23 mouse cellular contexts compared by ENCODE assay signal in the genomic region with DNA sequence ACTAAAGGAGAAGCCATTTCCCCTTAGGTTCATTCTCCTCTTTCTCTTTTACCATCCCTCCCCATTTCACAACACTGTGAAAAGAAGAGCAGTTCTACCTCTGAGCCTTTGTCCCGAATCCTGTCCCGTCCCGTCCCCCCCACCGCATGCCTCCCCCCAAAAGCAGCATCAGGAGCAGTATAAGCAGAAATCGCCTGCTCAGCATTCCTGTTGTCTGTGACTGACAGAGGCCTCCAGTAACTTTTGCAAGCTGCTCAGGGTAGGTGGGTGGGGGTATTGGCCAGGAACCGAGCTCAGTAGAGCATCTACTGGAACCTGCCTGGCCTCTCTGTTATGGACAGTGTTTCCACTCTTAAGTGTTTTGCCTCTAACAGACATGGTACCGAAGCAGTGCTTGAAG. TPM values are rescaled to one million over a fixed set of nuclear protein-coding genes. Genes with fewer than 3 reads are reported as not detected.
DNase-seq lines count a peak whose midpoint lies in the region; ATAC-seq and TF ChIP-seq lines count a peak whose summit lies in the region.
"Had no signal": no experiment of that assay in that cellular context is flagged by ENCODE, and none has a peak within 500 bp of the region (broad histone marks: within the 10 kb centered on the region; RNA-seq: fewer than 3 reads in every experiment).

No protein-coding gene starts in this region.

- H3K9me3 ChIP-seq in heart, embryonic 13.5 days = no peaks in the 10 kb centered on the region
- H3K9me3 ChIP-seq in lung, postnatal 0 days (ENCODE audit: low read length) = no peaks in the 10 kb centered on the region
- no peaks in the 10 kb centered on the region for H3K9me3 ChIP-seq in MEL (replicated peaks; ENCODE audit: insufficient read depth, low read length)
- no peaks in the 10 kb centered on the region for H3K9me3 ChIP-seq in embryonic facial prominence, embryonic 13.5 days
- H3K9me3 ChIP-seq: liver, embryonic 15.5 days had no signal

- TF ChIP-seq CTCF in lung, postnatal 0 days (IDR thresholded peaks at IDR 0.05) = no peak
- TF ChIP-seq CTCF in MEL (IDR thresholded peaks at IDR 0.05 in 2 of 3, conservative IDR thresholded peaks at IDR 0.05 in 1 of 3; ENCODE audit: control insufficient read depth in 1 of 3, insufficient read depth in 1 of 3, low read depth in 2 of 3, low read length in 3 of 3, poor library complexity in 1 of 3, severe bottlenecking in 1 of 3) = no peak

- H3K4me3 ChIP-seq in heart, embryonic 13.5 days = no peak overlapping the region
- no peak overlapping the region for H3K4me3 ChIP-seq in lung, postnatal 0 days (ENCODE audit: low read depth, low read length)
- no peak overlapping the region for H3K4me3 ChIP-seq in MEL (ENCODE audit: control insufficient read depth in 1 of 2, insufficient read depth in 1 of 2, low read depth in 2 of 2, low read length in 2 of 2)
- H3K4me3 ChIP-seq in embryonic facial prominence, embryonic 13.5 days = no peak overlapping the region
- H3K4me3 ChIP-seq: liver, embryonic 15.5 days had no signal

- no peak for DNase-seq in heart, adult 9 months (ENCODE audit: low spot score in 2 of 2)
- no peak for DNase-seq in lung, postnatal 0 days (ENCODE audit: low spot score)
- no peak for DNase-seq in lung, postnatal 14 days
- no peak for DNase-seq in MEL (ENCODE audit: low read depth, low spot score)
- no peak for DNase-seq in spleen, adult 12 weeks (ENCODE audit: low spot score)
- no peak for DNase-seq in thymus, postnatal 25 days
- DNase-seq: adrenal gland, postnatal 10 days; B cell, adult 2 months; cerebellum, adult 8-10 months; cerebellum, postnatal 36 days; embryo, embryonic 11 days; gastrocnemius, postnatal 14 days; heart, adult 11 months; kidney, adult 11 months; layer of hippocampus, adult 9-11 months; right cerebral cortex, postnatal 14 days; spleen, adult 18-20 months had no signal

- TF ChIP-seq EP300 in lung, postnatal 0 days (IDR thresholded peaks at IDR 0.05) = no peak
- TF ChIP-seq EP300 in MEL (IDR thresholded peaks at IDR 0.05; ENCODE audit: low read depth in 1 of 2, low read length in 2 of 2) = no peak

- H3K4me1 ChIP-seq in heart, embryonic 13.5 days = peaks cover 32% of the 10 kb centered on the region
- peaks cover 12% of the 10 kb centered on the region for H3K4me1 ChIP-seq in lung, postnatal 0 days (ENCODE audit: insufficient read depth, low read depth, low read length)
- H3K4me1 ChIP-seq in MEL (ENCODE audit: control insufficient read depth in 1 of 2, insufficient read depth in 2 of 2, low read length in 2 of 2) = peaks cover 20 to 27% of the 10 kb centered on the region in 2 experiments
- H3K4me1 ChIP-seq in embryonic facial prominence, embryonic 13.5 days = peaks cover 52% of the 10 kb centered on the region

- TF ChIP-seq POLR2A in MEL (IDR thresholded peaks at IDR 0.05; ENCODE audit: control insufficient read depth in 1 of 2, insufficient read depth in 1 of 2, low read depth in 1 of 2, low read length in 2 of 2, poor library complexity in 1 of 2) = no peak

- ATAC-seq in heart, embryonic 13.5 days (ENCODE audit: extremely low read depth, insufficient number of reproducible peaks, low FRiP score, low TSS enrichment) = no peak
- ATAC-seq in lung, postnatal 0 days = 0 out of 2 replicates have a peak, but pooled peaks have one; percentile 13
- no peak for ATAC-seq in embryonic facial prominence, embryonic 13.5 days (ENCODE audit: insufficient number of reproducible peaks, insufficient read depth, low FRiP score, low TSS enrichment, low read depth)
- ATAC-seq: forebrain, embryonic 14.5 days had no signal

- H3K79me2 ChIP-seq in MEL (ENCODE audit: control insufficient read depth, insufficient read depth, low read length, poor library complexity) = no peaks in the 10 kb centered on the region

- peak overlapping the region; percentile 44; the same call in 1 of the 2 replicates for H3K9ac ChIP-seq in heart, embryonic 13.5 days
- no peak overlapping the region for H3K9ac ChIP-seq in lung, postnatal 0 days (replicated peaks; ENCODE audit: low read depth)
- no peak overlapping the region for H3K9ac ChIP-seq in MEL (ENCODE audit: control insufficient read depth, low read depth, low read length, poor library complexity, severe bottlenecking)
- 0 out of 2 replicates have a peak overlapping the region, but pooled peaks have one; percentile 32 for H3K9ac ChIP-seq in embryonic facial prominence, embryonic 13.5 days
- H3K9ac ChIP-seq: liver, embryonic 15.5 days had no signal

- no peak for TF ChIP-seq RAD21 in MEL (IDR thresholded peaks at IDR 0.05; ENCODE audit: low read depth, low read length)

- H3K27ac ChIP-seq in heart, embryonic 13.5 days (replicated peaks) = no peak overlapping the region
- H3K27ac ChIP-seq in lung, postnatal 0 days (ENCODE audit: low read length) = 0 out of 2 replicates have a peak overlapping the region, but pooled peaks have one; percentile 20
- H3K27ac ChIP-seq in MEL (ENCODE audit: control insufficient read depth, low read depth, low read length) = no peak overlapping the region
- H3K27ac ChIP-seq in embryonic facial prominence, embryonic 13.5 days = no peak overlapping the region; the same call in 1 of the 2 replicates
- H3K27ac ChIP-seq: hindbrain, postnatal 0 days; kidney, postnatal 0 days; liver, embryonic 15.5 days had no signal

- peaks cover 4% of the 10 kb centered on the region; the same call in 1 of the 2 replicates for H3K27me3 ChIP-seq in heart, embryonic 13.5 days (replicated peaks)
- no peaks in the 10 kb centered on the region for H3K27me3 ChIP-seq in lung, postnatal 0 days (replicated peaks; ENCODE audit: insufficient read depth, low read length)
- H3K27me3 ChIP-seq in MEL (ENCODE audit: control insufficient read depth in 1 of 2, insufficient read depth in 2 of 2, low read length in 2 of 2) = no peaks in the 10 kb centered on the region
- no peaks in the 10 kb centered on the region for H3K27me3 ChIP-seq in embryonic facial prominence, embryonic 13.5 days

- WGBS in heart, embryonic 13.5 days = 24% methylated on average over 7 of the region's 7 CpGs
- WGBS in lung, postnatal 0 days = 54% methylated on average over 7 of the region's 7 CpGs
- 26% methylated on average over 7 of the region's 7 CpGs for WGBS in embryonic facial prominence, embryonic 13.5 days

- H3K4me2 ChIP-seq in heart, embryonic 13.5 days = no peak overlapping the region
- no peak overlapping the region for H3K4me2 ChIP-seq in lung, postnatal 0 days (replicated peaks; ENCODE audit: low read depth, low read length)
- no peak overlapping the region for H3K4me2 ChIP-seq in embryonic facial prominence, embryonic 13.5 days
- H3K4me2 ChIP-seq: liver, embryonic 15.5 days had no signal

- no peaks in the 10 kb centered on the region for H3K36me3 ChIP-seq in heart, embryonic 13.5 days
- no peaks in the 10 kb centered on the region for H3K36me3 ChIP-seq in lung, postnatal 0 days (ENCODE audit: insufficient read depth, low read length)
- H3K36me3 ChIP-seq in MEL (ENCODE audit: control insufficient read depth in 1 of 2, insufficient read depth in 2 of 2, low read length in 2 of 2) = peaks cover 0 to 13% of the 10 kb centered on the region in 2 experiments; a peak in 2 of 4 replicates
- H3K36me3 ChIP-seq in embryonic facial prominence, embryonic 13.5 days = no peaks in the 10 kb centered on the region
- H3K36me3 ChIP-seq: liver, embryonic 15.5 days had no signal

TF ChIP-seq in MEL, 35 proteins besides CTCF, POLR2A, EP300 and RAD21:
- TF ChIP-seq MAX (IDR thresholded peaks at IDR 0.05; ENCODE audit: low read length) (no peak), MAFK (IDR thresholded peaks at IDR 0.05; ENCODE audit: borderline replicate concordance, low read depth, low read length) (peak; percentile 35; the same call in 1 of the 2 replicates)
TF ChIP-seq in MEL: peak in this region for 1.

RNA-seq across cellular contexts. Expression of a gene that starts 26.3 kb away (rescaled TPM):
- 3.6 and 3.8 TPM in 2 replicates for polyA plus RNA-seq in heart, embryonic 13.5 days (2015; fragmentation: Nextera tagmentation; extraction: Ambion mirVana)
- 10.9 and 15.3 TPM in 2 replicates for polyA plus RNA-seq in lung, postnatal 0 days (2015; fragmentation: Nextera tagmentation; extraction: Ambion mirVana)
- total RNA-seq in MEL (2012; rRNA removed) = 7.2 and 7.5 TPM in 2 replicates
- polyA plus RNA-seq in MEL (2012; ENCODE audit: insufficient read depth in 1 of 2, insufficient read length in 2 of 2, low read depth in 1 of 2, low replicate concordance in 2 of 2, missing spikeins in 1 of 2) = 1 to 10 TPM in 1 of 2 experiments, not detected in 1; 7.4 TPM
- polyA plus RNA-seq in embryonic facial prominence, embryonic 13.5 days (2015; fragmentation: Nextera tagmentation; extraction: Ambion mirVana) = 7.5 and 9.2 TPM in 2 replicates

Comparison
In these comparisons a context has a peak if more than half of its experiments do, and no peak if none do; other contexts are left out.
1. H3K9ac ChIP-seq: peak in heart, embryonic 13.5 days (single experiment) and embryonic facial prominence, embryonic 13.5 days (single experiment); none in lung, postnatal 0 days (single experiment) and MEL (single experiment).